Mouse (Mus musculus): ENCODE measurements around the gene Hoxc4.

DNA sequence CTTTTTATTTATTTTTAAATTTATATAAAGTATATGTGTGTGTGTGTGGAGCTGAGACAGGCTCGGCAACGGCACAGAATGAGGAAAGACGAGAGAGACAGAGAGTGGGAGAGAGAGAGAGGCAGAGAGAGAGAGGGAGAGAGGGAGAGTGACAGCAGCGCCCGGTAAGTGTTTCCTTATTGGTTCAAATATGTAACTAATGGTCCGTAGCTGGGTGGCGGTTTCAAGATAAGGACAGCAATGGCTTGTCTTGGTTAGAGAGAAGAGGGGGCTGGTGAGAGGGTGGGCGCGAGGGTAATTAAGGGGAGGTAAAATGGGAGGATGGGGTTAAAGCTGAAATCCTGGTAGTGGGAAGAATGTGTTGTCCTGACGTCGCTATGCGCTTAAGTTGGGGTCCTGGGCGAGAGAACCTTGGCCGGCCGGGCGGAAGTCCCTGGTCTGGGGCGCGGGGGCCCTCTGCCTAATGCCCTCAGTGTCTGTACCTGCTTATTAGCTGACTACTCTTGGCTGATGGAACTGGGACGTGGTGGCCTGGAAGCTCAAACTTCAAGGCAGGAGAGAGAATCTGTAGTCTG lies 20.0 kb upstream of the Hoxc4 start:
- TF ChIP-seq CTCF (IDR thresholded peaks at IDR 0.05; ENCODE audit: low read depth) (no peak), EP300 (IDR thresholded peaks at IDR 0.05; ENCODE audit: low read depth) (no peak)

Data from liver, embryonic 14.5 days (tissue).